Mouse (Mus musculus) lung, adult 2 months (tissue): ENCODE data around the gene Tfrc. TPM values are rescaled to one million over a fixed set of nuclear protein-coding genes. Genes with fewer than 3 reads are reported as not detected.

Experiments used
- DNase-seq: peaks from one replicate; pipeline ENCODE4 v3.0.0; 2022
- H3K4me1 ChIP-seq: fragments of 200-500 bp; 2 replicates; pipeline ENCODE4 v1.6.1; 2011; ENCODE audit warnings: low read length; ENCODE audit not compliant: control insufficient read depth, insufficient read depth
- H3K4me3 ChIP-seq: fragments of 200-500 bp; replicated peaks from 2 replicates; pipeline ENCODE3; 2011; ENCODE audit warnings: low read depth, mild to moderate bottlenecking, control low read depth, low read length; ENCODE audit errors: extremely low read depth
- CTCF ChIP-seq: fragments of 200-500 bp; IDR thresholded peaks from 2 replicates; pipeline ENCODE4 v1.5.1; 2011; ENCODE audit warnings: mild to moderate bottlenecking, low read length, control low read depth; ENCODE audit not compliant: insufficient read depth
- POLR2A ChIP-seq: fragments of 200-500 bp; IDR thresholded peaks from 2 replicates; pipeline ENCODE4 v1.6.1; 2011; ENCODE audit warnings: low read depth, mild to moderate bottlenecking, control low read depth, low read length, borderline replicate concordance; ENCODE audit errors: extremely low read depth
- WGBS: fragments of 180-500 bp; shearing (Covaris S2); methylation state at CpG from one replicate; pipeline ENCODE4 v1.1.7; 2018; 5-methylcytosine and 5-hydroxymethylcytosine counted together
- polyA plus RNA-seq: library from polyadenylated mRNA; depleted of rRNA; stranded (reverse); fragments of >200 nt; gene quantifications from 2 replicates; pipeline ENCODE4 v1.2.3, GENCODE M21; 2012

Tfrc gene
- polyA plus RNA-seq, 1 experiment: 12.8 TPM

- DNase-seq: peak; percentile 54
- peak overlapping the region; percentile 45 for H3K4me3 ChIP-seq
- 4% methylated on average over 67 of the region's 82 CpGs for WGBS
- peaks cover 17% of the 10 kb centered on the region for H3K4me1 ChIP-seq
- TF ChIP-seq POLR2A (no peak), CTCF (no peak)
Observed at GRCm38 (mm10) chr16:32644069-32644800, 35.5 kb downstream of the Tfrc start.

GRCm38 (mm10) chr16:32644801-32645170, 36.1 kb downstream of the Tfrc start:
- no peak for DNase-seq
- peaks cover 17% of the 10 kb centered on the region for H3K4me1 ChIP-seq
- WGBS: 18% methylated on average over 12 of the region's 12 CpGs
- TF ChIP-seq POLR2A: no peak
- TF ChIP-seq CTCF: no peak
- H3K4me3 ChIP-seq: peak overlapping the region; percentile 52

- TF ChIP-seq CTCF (peak; percentile 7; the same call in 1 of the 2 replicates), POLR2A (no peak; the same call in 1 of the 2 replicates)
- H3K4me1 ChIP-seq: peaks cover 17% of the 10 kb centered on the region
- peak overlapping the region; percentile 52 for H3K4me3 ChIP-seq
- peak; percentile 66 for DNase-seq
- 11% methylated on average over 14 of the region's 14 CpGs for WGBS
Observed at GRCm38 (mm10) chr16:32645361-32645914, 36.7 kb downstream of the Tfrc start.

GRCm38 (mm10) chr16:32646014-32646413, 37.3 kb downstream of the Tfrc start:
- WGBS: 28% methylated on average over 9 of the region's 9 CpGs
- no peak overlapping the region for H3K4me3 ChIP-seq
- no peak for DNase-seq

GRCm38 (mm10) chr16:32647712-32648111, 39.0 kb downstream of the Tfrc start:
- DNase-seq: no peak
- no peak for TF ChIP-seq CTCF
- TF ChIP-seq POLR2A: no peak
- no peak overlapping the region for H3K4me3 ChIP-seq
- H3K4me1 ChIP-seq: peaks cover 23% of the 10 kb centered on the region

More at GRCm38 (mm10) chr16:32646014-32646413, 37.3 kb downstream of the Tfrc start:
- H3K4me1 ChIP-seq: peaks cover 17% of the 10 kb centered on the region
- TF ChIP-seq POLR2A: no peak
- TF ChIP-seq CTCF: no peak

- H3K4me3 ChIP-seq: no peak overlapping the region
- H3K4me1 ChIP-seq: peaks cover 15% of the 10 kb centered on the region
- no peak for DNase-seq
- no peak for TF ChIP-seq CTCF
- no peak for TF ChIP-seq POLR2A
Observed at GRCm38 (mm10) chr16:32650461-32650860, 41.7 kb downstream of the Tfrc start.

- TF ChIP-seq POLR2A: no peak
- TF ChIP-seq CTCF: no peak
- no peak for DNase-seq
- WGBS: 41% methylated on average over 5 of the region's 5 CpGs
Observed at GRCm38 (mm10) chr16:32650974-32651618, 42.4 kb downstream of the Tfrc start.

GRCm38 (mm10) chr16:32654071-32654733, 45.5 kb downstream of the Tfrc start:
- TF ChIP-seq POLR2A (no peak), CTCF (no peak)
- WGBS: 62% methylated on average over 6 of the region's 6 CpGs
- H3K4me1 ChIP-seq: peaks cover 25% of the 10 kb centered on the region
- DNase-seq: no peak
- no peak overlapping the region for H3K4me3 ChIP-seq

More at GRCm38 (mm10) chr16:32650974-32651618, 42.4 kb downstream of the Tfrc start:
- H3K4me3 ChIP-seq: no peak overlapping the region
- peaks cover 11% of the 10 kb centered on the region for H3K4me1 ChIP-seq

- Histone ChIP-seq H3K4me1 (peaks cover 32% of the 10 kb centered on the region), H3K4me3 (no peak overlapping the region)
- DNase-seq: no peak
- TF ChIP-seq POLR2A (no peak), CTCF (no peak)
- 80% methylated on average over 4 of the region's 4 CpGs for WGBS
Observed at GRCm38 (mm10) chr16:32655534-32655933, 46.8 kb downstream of the Tfrc start.
